ENCODE assay signal across 8 mouse cellular contexts in the genomic region with DNA sequence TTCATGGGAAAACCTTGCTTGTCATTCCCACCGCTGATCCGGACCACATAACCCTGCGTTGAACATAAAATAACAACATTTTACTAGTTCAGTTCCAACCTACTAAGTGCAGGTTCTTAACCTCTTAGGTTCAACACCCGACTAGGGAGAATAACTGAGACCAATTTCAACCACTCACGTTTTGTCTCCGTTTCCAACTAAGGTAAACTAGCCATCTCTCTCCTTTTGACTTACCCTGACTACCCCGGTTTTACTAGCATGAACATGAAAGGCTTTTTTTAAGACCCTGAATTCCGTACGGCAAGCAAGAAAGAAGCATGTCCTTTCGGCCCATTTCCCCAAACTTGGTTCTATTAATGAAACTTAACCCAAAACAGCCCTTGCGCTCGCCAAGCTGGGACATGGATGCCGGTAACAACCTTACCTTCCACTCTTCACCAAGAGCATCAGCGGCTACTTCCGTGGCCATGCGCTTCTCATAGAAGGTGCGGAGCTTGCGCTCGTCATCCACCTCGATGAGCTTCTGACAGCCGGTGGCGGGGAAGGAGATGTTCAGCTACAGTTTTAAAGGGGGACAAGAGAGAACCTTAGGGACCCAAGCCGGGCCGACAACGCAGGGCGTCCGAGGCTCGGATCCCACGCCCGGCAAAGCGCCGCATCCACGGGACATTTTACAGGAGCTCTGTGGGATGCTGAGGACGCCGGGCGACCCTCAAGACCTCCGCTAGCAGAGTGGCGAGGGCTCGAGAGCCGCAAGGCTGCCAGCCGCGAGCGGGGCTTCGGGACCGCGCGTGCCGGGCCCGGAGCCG. TPM values are rescaled to one million over a fixed set of nuclear protein-coding genes. Genes with fewer than 3 reads are reported as not detected.
DNase-seq lines count a peak whose midpoint lies in the region; ATAC-seq and TF ChIP-seq lines count a peak whose summit lies in the region.

No protein-coding gene starts in this region.

- whole genome bisulfite sequencing in heart, embryonic 11.5 days (ENCODE audit: insufficient replicate concordance) = 2% methylated on average over 50 of the region's 50 CpGs
- 2% methylated on average over 50 of the region's 50 CpGs for WGBS in thymus, adult 2 months
- 1% methylated on average over 49 of the region's 50 CpGs for WGBS in hindbrain, embryonic 11.5 days
- WGBS in midbrain, embryonic 10.5 days = 2% methylated on average over 50 of the region's 50 CpGs

- intact Hi-C loops in heart, postnatal 14 days (cut with DNase I) = loop anchor here (1.0 kb wide), 1 partner anchor 67 kb away; no protein-coding TSS in a partner anchor

- peak overlapping the region; percentile 87 for H3K4me2 ChIP-seq in heart, embryonic 11.5 days
- peak overlapping the region; percentile 58 for H3K4me2 ChIP-seq in hindbrain, embryonic 11.5 days (replicated peaks; ENCODE audit: low read depth, low read length)

- peak overlapping the region; percentile 100 for H3K9ac ChIP-seq in heart, embryonic 11.5 days (ENCODE audit: low read depth, low read length)
- H3K9ac ChIP-seq in hindbrain, embryonic 11.5 days (ENCODE audit: low read depth, low read length) = peak overlapping the region; percentile 100

- H3K9me3 ChIP-seq in heart, embryonic 11.5 days (replicated peaks; ENCODE audit: control insufficient read depth, low read length) = no peaks in the 10 kb centered on the region
- H3K9me3 ChIP-seq in hindbrain, embryonic 11.5 days (ENCODE audit: control insufficient read depth, low read length) = no peaks in the 10 kb centered on the region
- no peaks in the 10 kb centered on the region for H3K9me3 ChIP-seq in midbrain, embryonic 10.5 days (replicated peaks)

- TF ChIP-seq POLR2A in thymus, adult 2 months (IDR thresholded peaks at IDR 0.05; ENCODE audit: control insufficient read depth, extremely low read depth, insufficient read depth, low read length, poor library complexity) = no peak

- ATAC-seq in heart, embryonic 11.5 days (replicated peaks; ENCODE audit: insufficient number of reproducible peaks, low FRiP score, low TSS enrichment) = 0 out of 2 replicates have a peak, but pooled peaks have one; percentile 2
- ATAC-seq in hindbrain, embryonic 11.5 days (ENCODE audit: low FRiP score) = peak; percentile 28; the same call in 1 of the 2 replicates

- peaks cover 8% of the 10 kb centered on the region for H3K4me1 ChIP-seq in heart, embryonic 11.5 days (ENCODE audit: control insufficient read depth, insufficient read depth, low read length)
- H3K4me1 ChIP-seq in thymus, adult 2 months (replicated peaks; ENCODE audit: control insufficient read depth, insufficient read depth, low read length) = 0 out of 2 replicates have a peak, but pooled peaks cover 5% of the 10 kb centered on the region
- H3K4me1 ChIP-seq in hindbrain, embryonic 11.5 days (replicated peaks; ENCODE audit: control insufficient read depth, insufficient read depth, low read length) = 0 out of 2 replicates have a peak, but pooled peaks cover 3% of the 10 kb centered on the region
- H3K4me1 ChIP-seq in midbrain, embryonic 10.5 days = peaks cover 17% of the 10 kb centered on the region

- no peak for DNase-seq in heart, postnatal 14 days
- DNase-seq in thymus, adult 2 months = no peak
- DNase-seq in thymus, postnatal 14 days = no peak
- peak; percentile 27 for DNase-seq in hindbrain, embryonic 11.5 days (ENCODE audit: low spot score)
- no peak for DNase-seq in midbrain, embryonic 10.5 days (ENCODE audit: low spot score)
- no peak for DNase-seq in cerebellum, postnatal 10 days
- DNase-seq in B cell, adult 2 months = no peak

- no peak for TF ChIP-seq CTCF in thymus, adult 2 months (IDR thresholded peaks at IDR 0.05; ENCODE audit: borderline replicate concordance, control insufficient read depth, extremely low read depth, insufficient read depth, low read length, poor library complexity)

- H3K36me3 ChIP-seq in heart, embryonic 11.5 days (ENCODE audit: control insufficient read depth, insufficient read depth, low read length) = peaks cover 26% of the 10 kb centered on the region
- peaks cover 26% of the 10 kb centered on the region for H3K36me3 ChIP-seq in thymus, adult 2 months (ENCODE audit: control insufficient read depth, insufficient read depth, low read length)
- peaks cover 14% of the 10 kb centered on the region for H3K36me3 ChIP-seq in hindbrain, embryonic 11.5 days (ENCODE audit: control insufficient read depth, insufficient read depth, low read length)
- H3K36me3 ChIP-seq in midbrain, embryonic 10.5 days = peaks cover 45% of the 10 kb centered on the region

- H3K4me3 ChIP-seq in heart, embryonic 11.5 days (ENCODE audit: low read depth, low read length) = peak overlapping the region; percentile 97
- H3K4me3 ChIP-seq in thymus, adult 2 months (ENCODE audit: control insufficient read depth, insufficient read depth, low read length) = peak overlapping the region; percentile 61
- peak overlapping the region; percentile 96 for H3K4me3 ChIP-seq in hindbrain, embryonic 11.5 days (ENCODE audit: low read depth, low read length)
- peak overlapping the region; percentile 99 for H3K4me3 ChIP-seq in midbrain, embryonic 10.5 days

- peak overlapping the region; percentile 95 for H3K27ac ChIP-seq in heart, embryonic 11.5 days (ENCODE audit: low read depth, low read length)
- H3K27ac ChIP-seq in thymus, adult 2 months (ENCODE audit: control insufficient read depth, insufficient read depth, low read length) = peak overlapping the region; percentile 40
- peak overlapping the region; percentile 94 for H3K27ac ChIP-seq in hindbrain, embryonic 11.5 days (ENCODE audit: low read depth, low read length)
- H3K27ac ChIP-seq in midbrain, embryonic 10.5 days (replicated peaks) = peak overlapping the region; percentile 99

- no peaks in the 10 kb centered on the region for H3K27me3 ChIP-seq in heart, embryonic 11.5 days (ENCODE audit: control insufficient read depth, insufficient read depth, low read length)
- no peaks in the 10 kb centered on the region for H3K27me3 ChIP-seq in thymus, adult 2 months (ENCODE audit: control insufficient read depth, insufficient read depth, low read length)
- no peaks in the 10 kb centered on the region for H3K27me3 ChIP-seq in hindbrain, embryonic 11.5 days (ENCODE audit: control insufficient read depth, insufficient read depth, low read length)
- H3K27me3 ChIP-seq in midbrain, embryonic 10.5 days (ENCODE audit: low read depth, poor library complexity, severe bottlenecking) = no peaks in the 10 kb centered on the region

RNA-seq across cellular contexts. Expression of a gene that starts 0.7 kb away (rescaled TPM):
- 577 and 587 TPM in 2 replicates for polyA plus RNA-seq in heart, embryonic 11.5 days (2014; fragmentation: Nextera tagmentation; extraction: Ambion mirVana)
- 100 to 1,000 TPM; 454 to 481 TPM for total RNA-seq in heart, postnatal 14 days (2021)
- 826 and 880 TPM in 2 replicates for polyA plus RNA-seq in thymus, adult 2 months (2012; rRNA removed)
- 643 and 708 TPM in 2 replicates for polyA plus RNA-seq in hindbrain, embryonic 11.5 days (2014; fragmentation: Nextera tagmentation; extraction: Ambion mirVana)
- polyA plus RNA-seq in midbrain, embryonic 10.5 days (2016; fragmentation: Nextera tagmentation; extraction: Ambion mirVana) = 583 and 651 TPM in 2 replicates

RNA-seq across cellular contexts. Expression of a gene that starts 17.7 kb away (rescaled TPM):
- 34.1 and 38.3 TPM in 2 replicates for polyA plus RNA-seq in heart, embryonic 11.5 days (2014; fragmentation: Nextera tagmentation; extraction: Ambion mirVana)
- 10 to 100 TPM; 21.4 to 26.9 TPM for total RNA-seq in heart, postnatal 14 days (2021)
- 4.5 and 6.2 TPM in 2 replicates for polyA plus RNA-seq in thymus, adult 2 months (2012; rRNA removed)
- polyA plus RNA-seq in hindbrain, embryonic 11.5 days (2014; fragmentation: Nextera tagmentation; extraction: Ambion mirVana) = 11.0 and 12.9 TPM in 2 replicates
- 5.3 and 7.1 TPM in 2 replicates for polyA plus RNA-seq in midbrain, embryonic 10.5 days (2016; fragmentation: Nextera tagmentation; extraction: Ambion mirVana)

Comparison
In these comparisons a context has a peak if more than half of its experiments do, and no peak if none do; other contexts are left out.
1. H3K27ac ChIP-seq: peak in every context shown above with its lines; median percentile 99 in midbrain, embryonic 10.5 days; 95 in heart, embryonic 11.5 days; 94 in hindbrain, embryonic 11.5 days; 40 in thymus, adult 2 months.